Mouse (Mus musculus) MEL (cell line): ENCODE results near the gene Chpf. TPM values are rescaled to one million over a fixed set of nuclear protein-coding genes. Genes with fewer than 3 reads are reported as not detected.
A peak's percentile ranks its signal among the peaks of the same experiment; 100 is the strongest.

Experiments
- DNase-seq: peaks from one replicate; pipeline ENCODE4 v3.0.0; 2011; ENCODE audit warnings: low read depth, low spot score
- H3K27ac ChIP-seq: 2 replicates; pipeline ENCODE4 v1.5.1; 2012; ENCODE audit warnings: low read depth, mild to moderate bottlenecking, control low read depth, low read length, moderate library complexity; ENCODE audit not compliant: control insufficient read depth
- H3K27me3 ChIP-seq, 2 experiments: fragments of 150-350 bp in 1 of 2; sonication (generic) in 1 of 2; 2 replicates each; pipeline ENCODE4 v1.6.1; 2012; ENCODE audit warnings: low read length in 2 of 2, mild to moderate bottlenecking in 2 of 2, improper control_type of control experiment in 1 of 2, moderate library complexity in 1 of 2; ENCODE audit not compliant: insufficient read depth in 2 of 2, control insufficient read depth in 1 of 2
- H3K36me3 ChIP-seq, 2 experiments: 2 replicates each; pipeline ENCODE4 v1.6.1; 2012 to 2014; ENCODE audit warnings: low read length in 2 of 2, improper control_type of control experiment in 1 of 2, inconsistent platforms in 1 of 2, mild to moderate bottlenecking in 1 of 2; ENCODE audit not compliant: insufficient read depth in 2 of 2, control insufficient read depth in 1 of 2
- H3K4me1 ChIP-seq, 2 experiments: fragments of 150-350 bp in 1 of 2; sonication (generic) in 1 of 2; 2 replicates each; pipeline ENCODE4 v1.6.1; 2012; ENCODE audit warnings: low read length in 2 of 2, improper control_type of control experiment in 1 of 2, mild to moderate bottlenecking in 1 of 2; ENCODE audit not compliant: insufficient read depth in 2 of 2, control insufficient read depth in 1 of 2
- H3K4me3 ChIP-seq, 2 experiments: fragments of 150-350 bp in 1 of 2; sonication (generic) in 1 of 2; 2 replicates each; pipeline ENCODE4 v1.5.1; 2012; ENCODE audit warnings: low read depth in 2 of 2, low read length in 2 of 2, mild to moderate bottlenecking in 2 of 2, moderate library complexity in 2 of 2, control low read depth in 1 of 2, improper control_type of control experiment in 1 of 2; ENCODE audit not compliant: control insufficient read depth in 1 of 2, insufficient read depth in 1 of 2
- H3K79me2 ChIP-seq: 2 replicates; pipeline ENCODE4 v1.6.1; 2012; ENCODE audit warnings: mild to moderate bottlenecking, low read length, moderate library complexity; ENCODE audit not compliant: control insufficient read depth, poor library complexity, insufficient read depth
- H3K9ac ChIP-seq: 2 replicates; pipeline ENCODE4 v1.6.1; 2012; ENCODE audit warnings: low read depth, mild to moderate bottlenecking, control low read depth, low read length, moderate library complexity; ENCODE audit not compliant: control insufficient read depth, poor library complexity, severe bottlenecking
- H3K9me3 ChIP-seq: fragments of 150-350 bp; sonication (generic); replicated peaks from 2 replicates; pipeline ENCODE4 v1.6.1; 2012; ENCODE audit warnings: mild to moderate bottlenecking, low read length, improper control_type of control experiment, moderate library complexity; ENCODE audit not compliant: insufficient read depth
- BHLHE40 ChIP-seq: IDR thresholded peaks from 2 replicates; pipeline ENCODE4 v1.6.1; 2012; ENCODE audit warnings: low read depth, mild to moderate bottlenecking, inconsistent platforms, low read length, improper control_type of control experiment, borderline replicate concordance
- CHD2 ChIP-seq: IDR thresholded peaks from 2 replicates; pipeline ENCODE4 v1.6.1; 2011; ENCODE audit warnings: low read length, improper control_type of control experiment
- CTCF ChIP-seq, 3 experiments: IDR thresholded peaks in 2 of 3; conservative IDR thresholded peaks in 1 of 3; 2 replicates each; pipeline ENCODE4 v1.5.1; 2011 to 2012; ENCODE audit warnings: low read length in 3 of 3, low read depth in 2 of 3, mild to moderate bottlenecking in 2 of 3, improper control_type of control experiment in 1 of 3, inconsistent platforms in 1 of 3, mixed read lengths in 1 of 3, moderate library complexity in 1 of 3; ENCODE audit not compliant: control insufficient read depth in 1 of 3, insufficient read depth in 1 of 3, poor library complexity in 1 of 3, severe bottlenecking in 1 of 3
- EP300 ChIP-seq, 2 experiments: IDR thresholded peaks; 2 replicates each; pipeline ENCODE4 v1.6.1; 2011; ENCODE audit warnings: improper control_type of control experiment in 2 of 2, low read length in 2 of 2, low read depth in 1 of 2, mild to moderate bottlenecking in 1 of 2
- ETS1 ChIP-seq: IDR thresholded peaks from 2 replicates; pipeline ENCODE4 v1.6.1; 2012; ENCODE audit warnings: low read depth, mild to moderate bottlenecking, inconsistent platforms, low read length, improper control_type of control experiment, moderate library complexity
- HCFC1 ChIP-seq: IDR thresholded peaks from 2 replicates; pipeline ENCODE4 v1.6.1; 2012; ENCODE audit warnings: low read depth, mild to moderate bottlenecking, inconsistent platforms, low read length, improper control_type of control experiment, moderate library complexity
- MAZ ChIP-seq: IDR thresholded peaks from 2 replicates; pipeline ENCODE4 v1.6.1; 2012; ENCODE audit warnings: low read depth, mild to moderate bottlenecking, inconsistent platforms, low read length, improper control_type of control experiment
- NELFE ChIP-seq: IDR thresholded peaks from 2 replicates; pipeline ENCODE4 v1.6.1; 2011; ENCODE audit warnings: low read depth, low read length, improper control_type of control experiment
- POLR2A ChIP-seq, 2 experiments: IDR thresholded peaks; 2 replicates each; pipeline ENCODE4 v1.6.1; 2011 to 2012; ENCODE audit warnings: low read length in 2 of 2, mild to moderate bottlenecking in 2 of 2, control low read depth in 1 of 2, improper control_type of control experiment in 1 of 2, low read depth in 1 of 2, moderate library complexity in 1 of 2; ENCODE audit not compliant: control insufficient read depth in 1 of 2, insufficient read depth in 1 of 2, poor library complexity in 1 of 2
- POLR2AphosphoS5 ChIP-seq: IDR thresholded peaks from 2 replicates; pipeline ENCODE4 v1.6.1; 2012; ENCODE audit warnings: low read depth, borderline replicate concordance, mild to moderate bottlenecking, inconsistent platforms, low read length, moderate library complexity, mixed read lengths
- RAD21 ChIP-seq: IDR thresholded peaks from 2 replicates; pipeline ENCODE4 v1.6.1; 2011; ENCODE audit warnings: mild to moderate bottlenecking, low read depth, low read length, improper control_type of control experiment
- SIN3A ChIP-seq: IDR thresholded peaks from 2 replicates; pipeline ENCODE4 v1.6.1; 2012; ENCODE audit warnings: low read length, improper control_type of control experiment, inconsistent platforms
- TAL1 ChIP-seq: IDR thresholded peaks from 2 replicates; pipeline ENCODE4 v1.6.1; 2012; ENCODE audit warnings: mild to moderate bottlenecking, inconsistent platforms, low read length, moderate library complexity, mixed read lengths
- TCF12 ChIP-seq: IDR thresholded peaks from 2 replicates; pipeline ENCODE4 v1.6.1; 2014; ENCODE audit warnings: low read depth, mild to moderate bottlenecking, inconsistent platforms, low read length, improper control_type of control experiment, moderate library complexity
- USF1 ChIP-seq: IDR thresholded peaks from 2 replicates; pipeline ENCODE4 v1.6.1; 2014; ENCODE audit warnings: low read depth, mild to moderate bottlenecking, inconsistent platforms, low read length, improper control_type of control experiment, moderate library complexity
- ZKSCAN1 ChIP-seq: IDR thresholded peaks from 2 replicates; pipeline ENCODE4 v1.6.1; 2012; ENCODE audit warnings: low read depth, mild to moderate bottlenecking, inconsistent platforms, low read length, improper control_type of control experiment, moderate library complexity
- ZNF384 ChIP-seq: IDR thresholded peaks from 2 replicates; pipeline ENCODE4 v1.6.1; 2012; ENCODE audit warnings: low read depth, mild to moderate bottlenecking, inconsistent platforms, low read length, improper control_type of control experiment
- polyA plus RNA-seq, 2 experiments: library from polyadenylated mRNA; stranded (reverse) in 1 of 2; unstranded in 1 of 2; fragments of >175 nt in 1 of 2; fragments of >200 nt in 1 of 2; gene quantifications; 2 replicates each; pipeline versions ENCODE4 v1.2.1 to v1.2.4; 2012; ENCODE audit warnings: low replicate concordance in 2 of 2, low read depth in 1 of 2; ENCODE audit not compliant: insufficient read length in 2 of 2, insufficient read depth in 1 of 2, missing spikeins in 1 of 2
- total RNA-seq: library from RNA; depleted of rRNA; stranded (reverse); fragments of 300-350 nt; gene quantifications from 2 replicates; pipeline ENCODE4 v1.2.3, GENCODE M21; 2012

Chpf gene
- total and polyA plus RNA-seq, 3 experiments: 32.3 to 49.0 TPM; not detected in 1

DNA sequence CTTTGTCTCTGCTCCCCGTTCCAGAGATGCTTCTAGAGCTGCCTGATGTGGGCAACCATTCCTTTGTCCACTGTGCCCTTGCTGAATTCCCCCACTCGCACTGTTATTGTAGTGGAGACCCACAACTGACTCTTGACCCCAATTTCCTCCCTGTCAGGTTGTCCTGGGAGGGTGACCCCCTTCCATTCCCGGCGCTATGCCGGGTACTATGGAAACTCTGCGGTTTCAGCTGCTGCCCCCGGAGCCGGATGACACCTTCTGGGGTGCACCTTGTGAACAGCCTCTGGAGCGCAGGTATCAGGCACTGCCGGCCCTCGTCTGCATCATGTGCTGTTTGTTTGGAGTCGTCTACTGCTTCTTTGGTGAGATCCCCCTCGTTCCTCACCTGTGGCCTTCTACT is 929 bp upstream of the Chpf start:
- Histone ChIP-seq H3K27me3 (no peaks in the 10 kb centered on the region), H3K27ac (no peak overlapping the region), H3K36me3 (peaks cover 0 to 5% of the 10 kb centered on the region in 2 experiments; a peak in 3 of 4 replicates), H3K79me2 (peaks cover 3% of the 10 kb centered on the region; the same call in 1 of the 2 replicates), H3K9me3 (no peaks in the 10 kb centered on the region), H3K4me1 (0 out of 4 replicates have a peak, but pooled peaks cover 0 to 4% of the 10 kb centered on the region in 2 experiments), H3K4me3 (no peak overlapping the region), H3K9ac (no peak overlapping the region)
- no peak for DNase-seq
- no peak for TF ChIP-seq BHLHE40
- no peak for TF ChIP-seq ETS1
- no peak for TF ChIP-seq CTCF (IDR thresholded peaks at IDR 0.05 in 2 of 3, conservative IDR thresholded peaks at IDR 0.05 in 1 of 3; ENCODE audit: control insufficient read depth in 1 of 3, insufficient read depth in 1 of 3, low read depth in 2 of 3, low read length in 3 of 3, poor library complexity in 1 of 3, severe bottlenecking in 1 of 3)
- TF ChIP-seq HCFC1: no peak
- no peak for TF ChIP-seq TAL1
- TF ChIP-seq TCF12: no peak
- no peak for TF ChIP-seq SIN3A
- TF ChIP-seq CHD2: no peak
- TF ChIP-seq POLR2AphosphoS5: no peak
- no peak for TF ChIP-seq NELFE
- TF ChIP-seq USF1: no peak
- no peak for TF ChIP-seq EP300 (IDR thresholded peaks at IDR 0.05; ENCODE audit: low read depth in 1 of 2, low read length in 2 of 2)
- TF ChIP-seq MAZ: no peak
- no peak for TF ChIP-seq ZKSCAN1

GRCm38 (mm10) chr1:75479635-75479989 is 505 bp upstream of the Chpf start:
- Histone ChIP-seq H3K27ac (no peak overlapping the region), H3K9me3 (no peaks in the 10 kb centered on the region), H3K27me3 (no peaks in the 10 kb centered on the region), H3K36me3 (peaks cover 0 to 5% of the 10 kb centered on the region in 2 experiments; a peak in 3 of 4 replicates), H3K79me2 (peaks cover 3% of the 10 kb centered on the region; the same call in 1 of the 2 replicates), H3K4me1 (0 out of 4 replicates have a peak, but pooled peaks cover 0 to 4% of the 10 kb centered on the region in 2 experiments), H3K9ac (no peak overlapping the region), H3K4me3 (peak overlapping the region in 1 of 2 experiments; percentile 34; a peak in 2 of 4 replicates)
- TF ChIP-seq POLR2A (IDR thresholded peaks at IDR 0.05; ENCODE audit: control insufficient read depth in 1 of 2, insufficient read depth in 1 of 2, low read depth in 1 of 2, low read length in 2 of 2, poor library complexity in 1 of 2): no peak
- TF ChIP-seq ZNF384: no peak
- TF ChIP-seq RAD21: no peak
- DNase-seq: no peak
